Mouse (Mus musculus) embryonic fibroblast, embryonic 13.5 days (primary cell): Measurements from ENCODE around the gene Fblim1.

Experiments used
- CTCF ChIP-seq: IDR thresholded peaks from 2 replicates; pipeline ENCODE4 v1.5.1; 2011; ENCODE audit warnings: mild to moderate bottlenecking, control low read depth, low read length, moderate library complexity, borderline replicate concordance; ENCODE audit not compliant: insufficient read depth
- POLR2A ChIP-seq: IDR thresholded peaks from 2 replicates; pipeline ENCODE4 v1.6.1; 2011; ENCODE audit warnings: low read depth, mild to moderate bottlenecking, control low read depth, low read length, moderate library complexity

DNA sequence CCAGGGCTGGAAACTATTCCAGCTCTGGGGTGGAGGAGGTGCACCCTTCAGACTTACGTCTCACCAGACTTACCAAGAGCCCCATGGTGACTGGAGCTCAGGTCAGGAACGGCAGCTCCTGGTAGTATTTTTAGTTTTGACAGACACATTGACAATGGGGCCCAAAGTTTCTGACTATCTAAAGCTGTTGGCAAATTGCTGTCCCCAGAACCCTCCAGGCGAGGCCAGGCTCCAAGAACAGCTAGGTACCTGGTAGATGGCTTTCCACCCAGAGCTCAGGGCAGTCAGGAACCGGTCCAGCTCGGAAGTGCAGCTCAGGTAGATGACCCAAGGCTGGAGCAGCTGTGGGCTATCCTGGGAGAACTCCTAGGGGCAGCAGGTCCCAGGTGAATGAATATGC lies 21.6 kb upstream of the Fblim1 start:
- TF ChIP-seq CTCF (no peak), POLR2A (no peak)
